Mouse (Mus musculus): ENCODE measurements around the gene Derl2.

GRCm38 (mm10) chr11:70977293-70977692 lies 42.3 kb downstream of the Derl2 start:
- TF ChIP-seq CTCF (IDR thresholded peaks at IDR 0.05; ENCODE audit: insufficient read depth, low read depth, low read length): no peak
- TF ChIP-seq POLR2A (IDR thresholded peaks at IDR 0.05; ENCODE audit: insufficient read depth, low read depth, low read length): no peak
